Mouse (Mus musculus): ENCODE measurements at regions not wholly inside any gene's neighbourhood (a gene's known extent, or its start where the extent isn't known, plus 50 kb on each side); places are given as distances from the start of the nearest gene placed in this dataset.

GRCm38 (mm10) chr1:125298520-125299090, 136.9 kb downstream of the Actr3 start:
- TF ChIP-seq POLR2A (IDR thresholded peaks at IDR 0.05; ENCODE audit: control insufficient read depth, low read depth, low read length) (no peak), CTCF (IDR thresholded peaks at IDR 0.05; ENCODE audit: control insufficient read depth, insufficient read depth, insufficient replicate concordance, low read depth, low read length) (no peak)

All from testis, adult 2 months (tissue).